Mouse (Mus musculus): ENCODE measurements at regions not wholly inside any gene's neighbourhood (a gene's known extent, or its start where the extent isn't known, plus 50 kb on each side); places are given as distances from the start of the nearest gene placed in this dataset.
"Not testable (repeated sequence)": the region's sequence is repeated elsewhere in the genome, so short reads cannot be mapped to it uniquely, and the experiment has no call there.

DNA sequence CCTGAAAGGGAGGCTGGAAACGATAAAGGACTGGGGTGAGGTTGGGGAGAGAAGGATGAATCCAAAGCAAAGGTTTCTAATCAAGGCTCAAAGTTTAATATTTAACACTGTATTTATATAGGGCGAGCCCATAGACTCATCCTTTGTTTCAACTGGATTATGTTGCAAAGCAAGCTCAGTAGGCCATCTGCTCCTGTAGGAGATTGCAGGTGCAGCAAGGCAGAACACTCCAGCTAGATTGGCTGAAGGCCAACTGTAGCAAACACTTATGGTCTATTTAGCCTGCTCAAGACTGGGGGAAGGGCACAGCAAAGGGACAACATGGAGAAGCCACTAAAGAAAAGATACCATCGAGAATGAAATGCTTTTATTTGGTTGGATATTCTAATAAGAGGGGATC lies 1548.1 kb upstream of the Dsel start:
- Histone ChIP-seq H3K36me3 (ENCODE audit: insufficient read depth, low read length) (no peaks in the 10 kb centered on the region), H3K4me1 (replicated peaks; ENCODE audit: low read depth, low read length) (no peaks in the 10 kb centered on the region), H3K4me3 (replicated peaks; ENCODE audit: low read length) (no peak overlapping the region), H3K9me3 (ENCODE audit: low read length) (no peaks in the 10 kb centered on the region), H3K27me3 (ENCODE audit: insufficient read depth, low read length) (no peaks in the 10 kb centered on the region)
- TF ChIP-seq CTCF (conservative IDR thresholded peaks at IDR 0.05; ENCODE audit: low read length) = no peak
- TF ChIP-seq NANOG (IDR thresholded peaks at IDR 0.05; ENCODE audit: borderline replicate concordance, low read length) = no peak
- no peak for TF ChIP-seq POU5F1 (IDR thresholded peaks at IDR 0.05; ENCODE audit: borderline replicate concordance, low read length)

DNA sequence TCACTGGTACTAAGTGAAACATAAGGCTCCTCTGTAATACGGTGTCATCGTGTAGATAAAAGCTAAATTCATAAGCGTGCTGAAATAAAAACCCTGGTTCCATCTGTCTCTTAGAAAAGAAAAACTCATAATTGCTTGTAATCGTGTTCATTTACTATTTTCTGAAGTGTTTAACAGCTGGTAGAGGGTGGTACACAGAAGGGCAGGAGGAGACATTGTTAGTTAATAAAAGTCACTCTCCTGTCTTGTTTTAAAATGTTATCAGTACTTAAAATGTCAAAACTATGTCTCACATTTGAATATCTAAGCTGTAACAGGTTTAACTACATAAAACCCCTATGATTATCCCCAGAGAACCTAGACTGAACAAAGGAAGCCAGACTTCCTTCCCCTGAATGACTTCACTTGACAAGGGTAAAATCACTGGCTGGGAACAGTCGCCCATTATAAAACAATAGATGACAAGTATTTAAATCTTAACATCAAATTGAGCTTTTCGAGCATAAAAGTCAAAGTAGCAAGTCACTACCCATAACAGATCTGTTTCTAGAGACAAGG lies 1530.6 kb upstream of the Dsel start:
- H3K36me3 ChIP-seq (ENCODE audit: insufficient read depth, low read length) = no peaks in the 10 kb centered on the region
- TF ChIP-seq NANOG (IDR thresholded peaks at IDR 0.05; ENCODE audit: borderline replicate concordance, low read length) (no peak), CTCF (conservative IDR thresholded peaks at IDR 0.05; ENCODE audit: low read length) (no peak), POU5F1 (IDR thresholded peaks at IDR 0.05; ENCODE audit: borderline replicate concordance, low read length) (no peak)
- no peak overlapping the region for H3K4me3 ChIP-seq (replicated peaks; ENCODE audit: low read length)
- no peaks in the 10 kb centered on the region for H3K27me3 ChIP-seq (ENCODE audit: insufficient read depth, low read length)
- no peaks in the 10 kb centered on the region for H3K9me3 ChIP-seq (ENCODE audit: low read length)
- no peaks in the 10 kb centered on the region for H3K4me1 ChIP-seq (replicated peaks; ENCODE audit: low read depth, low read length)

DNA sequence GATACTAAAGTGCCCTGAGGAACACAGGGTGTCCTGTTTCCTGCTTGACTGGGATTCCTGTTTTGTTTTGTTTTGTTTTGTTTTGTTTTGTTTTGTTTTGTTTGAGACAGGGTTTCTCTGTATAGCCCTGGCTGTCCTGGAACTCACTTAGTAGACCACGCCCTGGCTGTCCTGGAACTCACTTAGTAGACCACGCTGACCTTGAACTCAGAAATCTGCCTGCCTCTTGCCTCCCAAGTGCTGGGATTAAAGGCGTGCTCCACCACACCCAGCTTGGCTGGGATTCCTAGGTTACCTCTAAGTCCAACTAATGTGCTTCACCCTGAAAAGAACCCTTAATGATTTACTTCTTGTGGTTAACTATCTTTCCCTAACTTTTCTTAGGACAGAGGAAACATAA lies 1529.6 kb upstream of the Dsel start:
- H3K4me1 ChIP-seq (replicated peaks; ENCODE audit: low read depth, low read length); H3K27me3 ChIP-seq (ENCODE audit: insufficient read depth, low read length); H3K4me3 ChIP-seq (replicated peaks; ENCODE audit: low read length); H3K9me3 ChIP-seq (ENCODE audit: low read length); H3K36me3 ChIP-seq (ENCODE audit: insufficient read depth, low read length): not testable (repeated sequence)

DNA sequence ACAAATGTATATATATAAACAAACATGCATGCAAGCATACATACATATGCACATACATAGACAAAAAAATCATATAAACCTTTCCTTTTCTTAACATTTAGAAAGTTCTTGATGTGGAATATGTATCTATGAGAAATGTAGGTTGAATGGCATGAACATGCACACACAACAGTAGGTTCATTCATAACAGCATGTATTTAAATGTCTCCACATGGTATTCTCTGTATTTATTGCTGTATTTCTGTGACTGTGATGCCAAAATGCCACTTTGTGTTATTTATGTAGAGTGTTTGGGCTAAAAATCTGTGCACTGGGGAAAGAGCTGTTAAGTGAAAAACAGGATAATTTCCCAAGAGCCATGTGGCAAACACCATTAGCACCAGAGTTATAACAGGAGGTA lies 1528.2 kb upstream of the Dsel start:
- H3K4me1 ChIP-seq (replicated peaks; ENCODE audit: low read depth, low read length) = no peaks in the 10 kb centered on the region

DNA sequence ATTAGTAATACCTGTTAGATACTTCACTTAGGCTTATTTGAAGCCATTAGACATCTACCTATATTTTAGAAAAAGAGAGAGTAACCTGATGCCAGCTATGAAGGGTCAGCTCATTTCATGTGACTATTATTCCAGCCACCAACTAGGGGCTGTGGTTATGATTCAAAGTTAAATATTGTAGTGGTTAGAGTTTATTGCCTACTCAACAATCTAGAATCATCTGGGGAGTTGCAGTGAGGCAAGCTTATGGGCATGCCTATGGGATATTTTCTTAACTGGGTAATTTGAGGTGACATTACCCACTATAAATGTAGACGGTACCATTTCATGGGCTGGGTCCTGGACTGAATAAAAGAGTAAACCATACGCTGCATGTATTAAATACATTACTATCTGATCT lies 1525.2 kb upstream of the Dsel start:
- no peaks in the 10 kb centered on the region for H3K36me3 ChIP-seq (ENCODE audit: insufficient read depth, low read length)
- H3K27me3 ChIP-seq (ENCODE audit: insufficient read depth, low read length) = no peaks in the 10 kb centered on the region
- H3K9me3 ChIP-seq (ENCODE audit: low read length) = no peaks in the 10 kb centered on the region
- no peaks in the 10 kb centered on the region for H3K4me1 ChIP-seq (replicated peaks; ENCODE audit: low read depth, low read length)
- no peak overlapping the region for H3K4me3 ChIP-seq (replicated peaks; ENCODE audit: low read length)
- TF ChIP-seq NANOG (IDR thresholded peaks at IDR 0.05; ENCODE audit: borderline replicate concordance, low read length) (no peak), POU5F1 (IDR thresholded peaks at IDR 0.05; ENCODE audit: borderline replicate concordance, low read length) (no peak), CTCF (conservative IDR thresholded peaks at IDR 0.05; ENCODE audit: low read length) (no peak)

More for the DNA sequence above, 1528.2 kb upstream of the Dsel start:
- H3K9me3 ChIP-seq (ENCODE audit: low read length) = no peaks in the 10 kb centered on the region
- no peaks in the 10 kb centered on the region for H3K36me3 ChIP-seq (ENCODE audit: insufficient read depth, low read length)
- no peak overlapping the region for H3K4me3 ChIP-seq (replicated peaks; ENCODE audit: low read length)
- TF ChIP-seq POU5F1 (IDR thresholded peaks at IDR 0.05; ENCODE audit: borderline replicate concordance, low read length) = no peak
- TF ChIP-seq NANOG (IDR thresholded peaks at IDR 0.05; ENCODE audit: borderline replicate concordance, low read length) = no peak
- TF ChIP-seq CTCF (conservative IDR thresholded peaks at IDR 0.05; ENCODE audit: low read length) = no peak
- H3K27me3 ChIP-seq (ENCODE audit: insufficient read depth, low read length) = no peaks in the 10 kb centered on the region

DNA sequence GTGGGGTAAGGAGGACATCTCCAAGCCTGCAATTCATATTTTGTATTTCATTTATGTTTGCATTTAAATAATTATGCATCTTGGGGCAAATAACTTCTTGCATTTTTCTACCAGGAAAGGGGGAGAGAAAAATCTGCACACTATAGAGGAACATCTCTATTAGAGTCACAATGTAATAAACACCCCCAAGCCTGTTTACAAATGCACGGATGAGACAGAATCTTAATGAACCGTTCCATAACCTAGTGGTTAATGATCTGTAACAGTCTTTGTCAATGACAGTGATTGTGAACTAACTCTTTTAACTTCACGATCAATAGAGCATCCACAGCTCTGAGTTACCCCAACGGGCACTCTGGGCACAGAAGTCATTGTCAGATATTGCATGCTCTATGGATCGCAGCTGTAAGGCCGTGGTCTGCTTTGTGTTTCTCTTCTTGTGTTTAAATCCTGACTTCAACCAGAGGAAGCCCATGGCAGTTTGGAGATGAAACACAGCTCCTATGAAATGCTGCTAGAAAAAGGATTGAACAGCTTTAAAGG lies 1520.2 kb upstream of the Dsel start:
- no peak overlapping the region for H3K4me3 ChIP-seq (replicated peaks; ENCODE audit: low read length)
- H3K27me3 ChIP-seq (ENCODE audit: insufficient read depth, low read length) = no peaks in the 10 kb centered on the region
- TF ChIP-seq POU5F1 (IDR thresholded peaks at IDR 0.05; ENCODE audit: borderline replicate concordance, low read length) = no peak
- no peak for TF ChIP-seq CTCF (conservative IDR thresholded peaks at IDR 0.05; ENCODE audit: low read length)
- no peak for TF ChIP-seq NANOG (IDR thresholded peaks at IDR 0.05; ENCODE audit: borderline replicate concordance, low read length)
- H3K4me1 ChIP-seq (replicated peaks; ENCODE audit: low read depth, low read length) = no peaks in the 10 kb centered on the region
- no peaks in the 10 kb centered on the region for H3K36me3 ChIP-seq (ENCODE audit: insufficient read depth, low read length)
- no peaks in the 10 kb centered on the region for H3K9me3 ChIP-seq (ENCODE audit: low read length)

DNA sequence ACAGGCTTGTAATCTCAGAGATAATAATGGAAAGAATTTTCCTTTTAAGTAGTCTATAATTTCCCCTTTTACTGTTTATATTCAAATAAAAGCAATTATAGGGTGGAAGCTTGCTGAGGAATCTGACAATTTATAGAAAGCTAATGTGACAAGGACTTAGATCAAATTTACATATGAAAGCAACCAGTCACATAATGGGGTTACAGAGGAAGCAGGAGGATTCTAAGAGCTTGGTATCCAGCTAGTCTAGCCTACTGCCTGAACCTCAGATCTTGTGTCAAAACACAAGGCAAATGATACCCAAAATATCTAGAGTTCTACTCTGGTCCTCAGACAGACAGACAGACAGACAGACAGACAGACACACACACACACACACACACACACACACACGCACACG lies 1519.0 kb upstream of the Dsel start:
- H3K27me3 ChIP-seq (ENCODE audit: insufficient read depth, low read length) = no peaks in the 10 kb centered on the region

DNA sequence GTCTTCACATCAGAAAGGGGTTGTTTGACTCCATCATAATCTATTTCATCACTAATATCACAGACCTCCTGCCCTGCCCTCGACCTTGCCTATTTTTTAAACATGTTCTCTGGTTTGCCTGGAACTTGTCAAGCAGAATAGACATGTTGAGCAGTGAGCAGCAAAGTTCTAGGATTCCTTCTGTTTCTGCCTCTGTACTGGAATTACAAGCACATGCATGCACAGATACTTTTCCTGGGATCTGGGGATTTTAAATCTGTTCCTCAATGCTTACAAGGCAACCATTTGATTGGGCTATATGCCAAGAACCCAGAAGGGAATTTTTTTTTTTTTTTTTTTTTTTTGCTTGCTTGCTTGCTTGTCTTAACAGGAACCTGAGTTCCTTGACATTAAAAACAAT lies 1508.0 kb upstream of the Dsel start:
- Histone ChIP-seq H3K27me3 (ENCODE audit: insufficient read depth, low read length) (no peaks in the 10 kb centered on the region), H3K36me3 (ENCODE audit: insufficient read depth, low read length) (no peaks in the 10 kb centered on the region), H3K4me3 (replicated peaks; ENCODE audit: low read length) (no peak overlapping the region), H3K4me1 (replicated peaks; ENCODE audit: low read depth, low read length) (no peaks in the 10 kb centered on the region), H3K9me3 (ENCODE audit: low read length) (no peaks in the 10 kb centered on the region)
- TF ChIP-seq CTCF (conservative IDR thresholded peaks at IDR 0.05; ENCODE audit: low read length) = no peak
- TF ChIP-seq NANOG (IDR thresholded peaks at IDR 0.05; ENCODE audit: borderline replicate concordance, low read length) = no peak
- TF ChIP-seq POU5F1 (IDR thresholded peaks at IDR 0.05; ENCODE audit: borderline replicate concordance, low read length) = no peak

More for the DNA sequence above, 1519.0 kb upstream of the Dsel start:
- H3K4me1 ChIP-seq (replicated peaks; ENCODE audit: low read depth, low read length) = no peaks in the 10 kb centered on the region
- no peak for TF ChIP-seq CTCF (conservative IDR thresholded peaks at IDR 0.05; ENCODE audit: low read length)
- TF ChIP-seq NANOG (IDR thresholded peaks at IDR 0.05; ENCODE audit: borderline replicate concordance, low read length) = no peak
- no peak for TF ChIP-seq POU5F1 (IDR thresholded peaks at IDR 0.05; ENCODE audit: borderline replicate concordance, low read length)
- H3K4me3 ChIP-seq (replicated peaks; ENCODE audit: low read length) = no peak overlapping the region
- no peaks in the 10 kb centered on the region for H3K36me3 ChIP-seq (ENCODE audit: insufficient read depth, low read length)
- no peaks in the 10 kb centered on the region for H3K9me3 ChIP-seq (ENCODE audit: low read length)

DNA sequence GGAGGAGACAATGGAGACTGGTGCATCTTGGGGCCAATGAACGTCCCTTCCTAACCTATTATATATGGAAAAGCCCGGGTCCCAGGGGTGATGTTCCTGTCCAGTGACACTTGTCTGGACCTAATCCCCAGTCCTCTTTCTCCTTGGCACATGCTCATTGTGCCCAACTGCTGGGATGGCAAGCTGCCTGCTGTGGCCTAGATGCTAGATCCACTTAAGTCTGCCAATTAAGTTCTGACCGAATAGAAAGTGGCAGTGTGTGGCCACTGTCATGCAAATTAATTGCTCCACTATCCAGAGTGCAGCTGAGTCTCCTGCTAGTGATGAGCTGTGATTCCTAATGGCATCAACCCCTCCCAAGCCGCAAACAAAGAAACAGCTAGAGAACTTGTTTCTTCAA lies 1493.5 kb upstream of the Dsel start:
- Histone ChIP-seq H3K4me3 (replicated peaks; ENCODE audit: low read length) (no peak overlapping the region), H3K36me3 (ENCODE audit: insufficient read depth, low read length) (no peaks in the 10 kb centered on the region), H3K27me3 (ENCODE audit: insufficient read depth, low read length) (no peaks in the 10 kb centered on the region), H3K4me1 (replicated peaks; ENCODE audit: low read depth, low read length) (no peaks in the 10 kb centered on the region), H3K9me3 (ENCODE audit: low read length) (peaks cover 10% of the 10 kb centered on the region)
- TF ChIP-seq POU5F1 (IDR thresholded peaks at IDR 0.05; ENCODE audit: borderline replicate concordance, low read length) (no peak), NANOG (IDR thresholded peaks at IDR 0.05; ENCODE audit: borderline replicate concordance, low read length) (no peak), CTCF (conservative IDR thresholded peaks at IDR 0.05; ENCODE audit: low read length) (no peak)
